Mouse (Mus musculus) myocyte (in vitro differentiated cells): ENCODE results near the gene Ola1. TPM values are rescaled to one million over a fixed set of nuclear protein-coding genes. Genes with fewer than 3 reads are reported as not detected.

Experiments used
- H3K27me3 ChIP-seq: one replicate; pipeline ENCODE4 v1.6.1; 2011; ENCODE audit not compliant: control insufficient read depth, insufficient read depth, insufficient read length
- H3K36me3 ChIP-seq: one replicate; pipeline ENCODE4 v1.6.1; 2011; ENCODE audit not compliant: control insufficient read depth, insufficient read depth
- H3K4me2 ChIP-seq: one replicate; pipeline ENCODE4 v1.6.1; 2011; ENCODE audit warnings: low read depth, control low read depth
- H3K4me3 ChIP-seq: one replicate; pipeline ENCODE4 v1.5.1; 2011; ENCODE audit warnings: mild to moderate bottlenecking, control low read depth, moderate library complexity
- H3K79me2 ChIP-seq: one replicate; pipeline ENCODE4 v1.6.1; 2011; ENCODE audit not compliant: control insufficient read depth, insufficient read depth
- H3ac ChIP-seq: one replicate; pipeline ENCODE4 v1.6.1; 2011; ENCODE audit not compliant: control insufficient read depth, insufficient read length
- CEBPB ChIP-seq: IDR thresholded peaks from 2 replicates; pipeline ENCODE4 v1.6.1; 2011; ENCODE audit warnings: mild to moderate bottlenecking, moderate library complexity; ENCODE audit not compliant: poor library complexity, insufficient read depth, severe bottlenecking
- E2F4 ChIP-seq: IDR thresholded peaks from one replicate; pipeline ENCODE4 v1.6.1; 2011; ENCODE audit warnings: mild to moderate bottlenecking, control low read depth, moderate library complexity; ENCODE audit not compliant: insufficient read depth
- MAX ChIP-seq: IDR thresholded peaks from one replicate; pipeline ENCODE4 v1.6.1; 2011; ENCODE audit warnings: low read depth, mild to moderate bottlenecking, control low read depth
- MYOD1 ChIP-seq, 3 experiments: IDR thresholded peaks; one replicate each; pipeline ENCODE4 v1.6.1; 2011; ENCODE audit warnings: control low read depth in 2 of 3, low read depth in 2 of 3, mild to moderate bottlenecking in 2 of 3, moderate library complexity in 1 of 3; ENCODE audit not compliant: insufficient read length in 2 of 3, control insufficient read depth in 1 of 3
- MYOG ChIP-seq, 3 experiments: IDR thresholded peaks; one replicate each; pipeline ENCODE4 v1.6.1; 2011; ENCODE audit warnings: control low read depth in 2 of 3, low read depth in 2 of 3, mild to moderate bottlenecking in 2 of 3; ENCODE audit not compliant: insufficient read length in 2 of 3, control insufficient read depth in 1 of 3, insufficient read depth in 1 of 3
- POLR2A ChIP-seq: IDR thresholded peaks from one replicate; pipeline ENCODE4 v1.6.1; 2011; ENCODE audit warnings: low read depth, mild to moderate bottlenecking, control low read depth, moderate library complexity; ENCODE audit not compliant: insufficient read length
- POLR2AphosphoS2 ChIP-seq: IDR thresholded peaks from one replicate; pipeline ENCODE4 v1.6.1; 2011; ENCODE audit warnings: low read depth, control low read depth; ENCODE audit not compliant: insufficient read length
- REST ChIP-seq: IDR thresholded peaks from one replicate; pipeline ENCODE4 v1.6.1; 2011; ENCODE audit warnings: mild to moderate bottlenecking, control low read depth, moderate library complexity; ENCODE audit not compliant: insufficient read depth, insufficient read length
- SRF ChIP-seq: IDR thresholded peaks from one replicate; pipeline ENCODE4 v1.6.1; 2011; ENCODE audit warnings: low read depth; ENCODE audit not compliant: control insufficient read depth, insufficient read length
- TCF12 ChIP-seq: IDR thresholded peaks from one replicate; pipeline ENCODE4 v1.6.1; 2011; ENCODE audit warnings: mild to moderate bottlenecking, control low read depth; ENCODE audit not compliant: poor library complexity, insufficient read depth, severe bottlenecking
- TCF3 ChIP-seq: IDR thresholded peaks from one replicate; pipeline ENCODE4 v1.6.1; 2011; ENCODE audit warnings: low read depth, control low read depth; ENCODE audit not compliant: insufficient read length
- USF1 ChIP-seq: IDR thresholded peaks from one replicate; pipeline ENCODE4 v1.6.1; 2011; ENCODE audit warnings: low read depth, mild to moderate bottlenecking, control low read depth, moderate library complexity
- polyA plus RNA-seq: library from polyadenylated mRNA; unstranded; fragments of >200 nt; fragmentation: generic; extraction: Trizol; gene quantifications from one replicate; pipeline ENCODE4 v1.2.1, GENCODE M21; 2012; ENCODE audit warnings: missing spikeins

The Ola1 gene
- polyA plus RNA-seq, 1 experiment, result 46.0 TPM

GRCm38 (mm10) chr2:73080084-73080483, 138.6 kb downstream of the Ola1 start:
- TF ChIP-seq MYOG (IDR thresholded peaks at IDR 0.05; ENCODE audit: control insufficient read depth in 1 of 3, insufficient read depth in 1 of 3, insufficient read length in 2 of 3, low read depth in 2 of 3) (no peak), SRF (no peak), MYOD1 (IDR thresholded peaks at IDR 0.05; ENCODE audit: control insufficient read depth in 1 of 3, insufficient read length in 2 of 3, low read depth in 2 of 3) (no peak), USF1 (no peak), MAX (no peak), TCF12 (no peak), TCF3 (no peak)
- Histone ChIP-seq H3K79me2 (no peaks in the 10 kb centered on the region), H3K27me3 (no peaks in the 10 kb centered on the region), H3K36me3 (no peaks in the 10 kb centered on the region), H3K4me2 (no peak overlapping the region), H3ac (no peak overlapping the region), H3K4me3 (no peak overlapping the region)

GRCm38 (mm10) chr2:73079311-73079710, 139.4 kb downstream of the Ola1 start:
- no peaks in the 10 kb centered on the region for H3K36me3 ChIP-seq
- no peak overlapping the region for H3K4me3 ChIP-seq
- H3ac ChIP-seq, result no peak overlapping the region
- no peaks in the 10 kb centered on the region for H3K79me2 ChIP-seq
- TF ChIP-seq SRF (no peak), CEBPB (no peak), POLR2AphosphoS2 (no peak), REST (no peak), TCF12 (no peak), E2F4 (no peak), MAX (no peak), MYOG (IDR thresholded peaks at IDR 0.05; ENCODE audit: control insufficient read depth in 1 of 3, insufficient read depth in 1 of 3, insufficient read length in 2 of 3, low read depth in 2 of 3) (no peak), MYOD1 (IDR thresholded peaks at IDR 0.05; ENCODE audit: control insufficient read depth in 1 of 3, insufficient read length in 2 of 3, low read depth in 2 of 3) (no peak), POLR2A (no peak), TCF3 (no peak), USF1 (no peak)
- no peak overlapping the region for H3K4me2 ChIP-seq
- H3K27me3 ChIP-seq, result no peaks in the 10 kb centered on the region

GRCm38 (mm10) chr2:73073811-73074472, 144.8 kb downstream of the Ola1 start:
- Histone ChIP-seq H3K4me2 (no peak overlapping the region), H3K27me3 (no peaks in the 10 kb centered on the region), H3K36me3 (no peaks in the 10 kb centered on the region), H3ac (no peak overlapping the region), H3K4me3 (no peak overlapping the region), H3K79me2 (no peaks in the 10 kb centered on the region)
- TF ChIP-seq REST (no peak), USF1 (no peak), SRF (no peak), CEBPB (no peak), POLR2A (no peak), MYOD1 (IDR thresholded peaks at IDR 0.05; ENCODE audit: control insufficient read depth in 1 of 3, insufficient read length in 2 of 3, low read depth in 2 of 3) (no peak), POLR2AphosphoS2 (no peak), MAX (no peak), E2F4 (no peak), TCF12 (no peak), TCF3 (no peak), MYOG (IDR thresholded peaks at IDR 0.05; ENCODE audit: control insufficient read depth in 1 of 3, insufficient read depth in 1 of 3, insufficient read length in 2 of 3, low read depth in 2 of 3) (no peak)

GRCm38 (mm10) chr2:73071201-73071600, 147.5 kb downstream of the Ola1 start:
- H3K4me3 ChIP-seq, result no peak overlapping the region
- no peaks in the 10 kb centered on the region for H3K79me2 ChIP-seq
- H3K27me3 ChIP-seq, result no peaks in the 10 kb centered on the region
- no peaks in the 10 kb centered on the region for H3K36me3 ChIP-seq
- no peak overlapping the region for H3K4me2 ChIP-seq
- TF ChIP-seq SRF, result no peak
- no peak for TF ChIP-seq MYOD1 (IDR thresholded peaks at IDR 0.05; ENCODE audit: control insufficient read depth in 1 of 3, insufficient read length in 2 of 3, low read depth in 2 of 3)
- TF ChIP-seq CEBPB, result no peak
- TF ChIP-seq TCF3, result no peak
- TF ChIP-seq MAX, result no peak
- TF ChIP-seq MYOG (IDR thresholded peaks at IDR 0.05; ENCODE audit: control insufficient read depth in 1 of 3, insufficient read depth in 1 of 3, insufficient read length in 2 of 3, low read depth in 2 of 3), result no peak
- TF ChIP-seq POLR2AphosphoS2, result no peak
- no peak for TF ChIP-seq E2F4
- no peak for TF ChIP-seq POLR2A
- TF ChIP-seq USF1, result no peak
- no peak for TF ChIP-seq TCF12
- no peak overlapping the region for H3ac ChIP-seq
